Mouse (Mus musculus): ENCODE results near the gene Prkca. TPM values are rescaled to one million over a fixed set of nuclear protein-coding genes. Genes with fewer than 3 reads are reported as not detected.

The Prkca gene
- total and polyA plus RNA-seq, 3 experiments = 15.3 to 30.9 (median 19.9) TPM

- H3K9me3 ChIP-seq (replicated peaks; ENCODE audit: insufficient read depth, low read length) = no peaks in the 10 kb centered on the region
- no peak overlapping the region for H3K9ac ChIP-seq (ENCODE audit: control insufficient read depth, low read depth, low read length, poor library complexity, severe bottlenecking)
- no peak overlapping the region for H3K27ac ChIP-seq (ENCODE audit: control insufficient read depth, low read depth, low read length)
- H3K79me2 ChIP-seq (ENCODE audit: control insufficient read depth, insufficient read depth, low read length, poor library complexity) = no peaks in the 10 kb centered on the region
- DNase-seq (ENCODE audit: low read depth, low spot score) = no peak
- H3K4me3 ChIP-seq (ENCODE audit: control insufficient read depth in 1 of 2, insufficient read depth in 1 of 2, low read depth in 2 of 2, low read length in 2 of 2) = no peak overlapping the region
- TF ChIP-seq SMC3 (IDR thresholded peaks at IDR 0.05; ENCODE audit: low read depth, low read length) (no peak), MAFK (IDR thresholded peaks at IDR 0.05; ENCODE audit: borderline replicate concordance, low read depth, low read length) (no peak), MYC (IDR thresholded peaks at IDR 0.05; ENCODE audit: low read depth, low read length) (no peak), TCF12 (IDR thresholded peaks at IDR 0.05; ENCODE audit: low read depth, low read length) (no peak), EP300 (IDR thresholded peaks at IDR 0.05; ENCODE audit: low read depth in 1 of 2, low read length in 2 of 2) (no peak), KAT2A (conservative IDR thresholded peaks at IDR 0.05; ENCODE audit: low read depth, low read length) (no peak), ELF1 (IDR thresholded peaks at IDR 0.05; ENCODE audit: low read depth, low read length) (no peak), GATA1 (IDR thresholded peaks at IDR 0.05; ENCODE audit: low read depth, low read length) (no peak), USF1 (IDR thresholded peaks at IDR 0.05; ENCODE audit: low read depth, low read length) (no peak), E2F4 (IDR thresholded peaks at IDR 0.05; ENCODE audit: borderline replicate concordance, low read depth, low read length) (no peak), ETS1 (IDR thresholded peaks at IDR 0.05; ENCODE audit: low read depth, low read length) (no peak), TBP (IDR thresholded peaks at IDR 0.05; ENCODE audit: low read depth, low read length) (no peak), TAL1 (IDR thresholded peaks at IDR 0.05; ENCODE audit: low read length) (no peak), USF2 (IDR thresholded peaks at IDR 0.05; ENCODE audit: borderline replicate concordance in 1 of 2, insufficient read depth in 1 of 2, low read depth in 1 of 2, low read length in 2 of 2) (no peak), MAX (IDR thresholded peaks at IDR 0.05; ENCODE audit: low read length) (no peak), NELFE (IDR thresholded peaks at IDR 0.05; ENCODE audit: low read depth, low read length) (no peak), POLR2AphosphoS5 (IDR thresholded peaks at IDR 0.05; ENCODE audit: borderline replicate concordance, low read depth, low read length) (no peak), CHD1 (IDR thresholded peaks at IDR 0.05; ENCODE audit: low read depth, low read length) (no peak)
- no peaks in the 10 kb centered on the region for H3K27me3 ChIP-seq (ENCODE audit: control insufficient read depth in 1 of 2, insufficient read depth in 2 of 2, low read length in 2 of 2)
- H3K4me1 ChIP-seq (ENCODE audit: control insufficient read depth in 1 of 2, insufficient read depth in 2 of 2, low read length in 2 of 2) = peaks cover 3 to 5% of the 10 kb centered on the region in 2 experiments; a peak in 3 of 4 replicates
- H3K36me3 ChIP-seq (ENCODE audit: control insufficient read depth in 1 of 2, insufficient read depth in 2 of 2, low read length in 2 of 2) = peaks cover 0 to 9% of the 10 kb centered on the region in 2 experiments; a peak in 2 of 4 replicates
Measured at GRCm38 (mm10) chr11:108301036-108301435, 42.7 kb downstream of the Prkca start.

GRCm38 (mm10) chr11:108300443-108300842 lies 43.3 kb downstream of the Prkca start:
- Histone ChIP-seq H3K36me3 (ENCODE audit: control insufficient read depth in 1 of 2, insufficient read depth in 2 of 2, low read length in 2 of 2) (peaks cover 0 to 11% of the 10 kb centered on the region in 2 experiments; a peak in 2 of 4 replicates), H3K27ac (ENCODE audit: control insufficient read depth, low read depth, low read length) (no peak overlapping the region), H3K4me3 (ENCODE audit: control insufficient read depth in 1 of 2, insufficient read depth in 1 of 2, low read depth in 2 of 2, low read length in 2 of 2) (no peak overlapping the region), H3K9me3 (replicated peaks; ENCODE audit: insufficient read depth, low read length) (no peaks in the 10 kb centered on the region), H3K79me2 (ENCODE audit: control insufficient read depth, insufficient read depth, low read length, poor library complexity) (no peaks in the 10 kb centered on the region), H3K4me1 (ENCODE audit: control insufficient read depth in 1 of 2, insufficient read depth in 2 of 2, low read length in 2 of 2) (peaks cover 7 to 9% of the 10 kb centered on the region in 2 experiments; a peak in 3 of 4 replicates), H3K9ac (ENCODE audit: control insufficient read depth, low read depth, low read length, poor library complexity, severe bottlenecking) (no peak overlapping the region), H3K27me3 (ENCODE audit: control insufficient read depth in 1 of 2, insufficient read depth in 2 of 2, low read length in 2 of 2) (no peaks in the 10 kb centered on the region)
- DNase-seq (ENCODE audit: low read depth, low spot score) = no peak
- TF ChIP-seq TCF12 (IDR thresholded peaks at IDR 0.05; ENCODE audit: low read depth, low read length) = no peak
- no peak for TF ChIP-seq TBP (IDR thresholded peaks at IDR 0.05; ENCODE audit: low read depth, low read length)
- no peak for TF ChIP-seq GATA1 (IDR thresholded peaks at IDR 0.05; ENCODE audit: low read depth, low read length)
- no peak for TF ChIP-seq POLR2AphosphoS5 (IDR thresholded peaks at IDR 0.05; ENCODE audit: borderline replicate concordance, low read depth, low read length)
- TF ChIP-seq MYB (IDR thresholded peaks at IDR 0.05; ENCODE audit: low read depth, low read length) = no peak
- no peak for TF ChIP-seq GABPA (IDR thresholded peaks at IDR 0.05; ENCODE audit: low read depth, low read length)
- TF ChIP-seq EP300 (IDR thresholded peaks at IDR 0.05; ENCODE audit: low read depth in 1 of 2, low read length in 2 of 2) = no peak
- no peak for TF ChIP-seq CHD2 (IDR thresholded peaks at IDR 0.05; ENCODE audit: low read length)
- TF ChIP-seq KAT2A (conservative IDR thresholded peaks at IDR 0.05; ENCODE audit: low read depth, low read length) = no peak
- TF ChIP-seq SMC3 (IDR thresholded peaks at IDR 0.05; ENCODE audit: low read depth, low read length) = no peak
- TF ChIP-seq MAFK (IDR thresholded peaks at IDR 0.05; ENCODE audit: borderline replicate concordance, low read depth, low read length) = no peak
- TF ChIP-seq HCFC1 (IDR thresholded peaks at IDR 0.05; ENCODE audit: low read depth, low read length) = no peak
- TF ChIP-seq USF2 (IDR thresholded peaks at IDR 0.05; ENCODE audit: borderline replicate concordance in 1 of 2, insufficient read depth in 1 of 2, low read depth in 1 of 2, low read length in 2 of 2) = no peak
- no peak for TF ChIP-seq MEF2A (IDR thresholded peaks at IDR 0.05; ENCODE audit: extremely low read depth, insufficient replicate concordance, low read depth, low read length, poor library complexity, severe bottlenecking)
- no peak for TF ChIP-seq CTCF (IDR thresholded peaks at IDR 0.05 in 2 of 3, conservative IDR thresholded peaks at IDR 0.05 in 1 of 3; ENCODE audit: control insufficient read depth in 1 of 3, insufficient read depth in 1 of 3, low read depth in 2 of 3, low read length in 3 of 3, poor library complexity in 1 of 3, severe bottlenecking in 1 of 3)
- TF ChIP-seq USF1 (IDR thresholded peaks at IDR 0.05; ENCODE audit: low read depth, low read length) = no peak
- no peak for TF ChIP-seq POLR2AphosphoS2 (IDR thresholded peaks at IDR 0.05; ENCODE audit: low read length)
- no peak for TF ChIP-seq MYC (IDR thresholded peaks at IDR 0.05; ENCODE audit: low read depth, low read length)

Measured in MEL (cell line).